Mouse (Mus musculus) stomach, embryonic 16.5 days (tissue): ENCODE data around the gene Olfr1123. TPM values are rescaled to one million over a fixed set of nuclear protein-coding genes. Genes with fewer than 3 reads are reported as not detected.
"Not testable (repeated sequence)": the region's sequence is repeated elsewhere in the genome, so short reads cannot be mapped to it uniquely, and the experiment has no call there.

Experiments used
- ATAC-seq: fragments of 200-750 bp; cut with Nextera tagmentation; 2 replicates; pipeline ENCODE4 v1.8.0; 2017; ENCODE audit warnings: moderate number of reproducible peaks, moderate TSS enrichment; ENCODE audit not compliant: insufficient read depth, low FRiP score
- H3K27ac ChIP-seq: fragments of 300-500 bp; sonication (generic); 2 replicates; pipeline ENCODE4 v1.5.1; 2014; ENCODE audit warnings: low read length
- H3K27me3 ChIP-seq: fragments of 300-500 bp; sonication (generic); 2 replicates; pipeline ENCODE4 v1.6.1; 2014; ENCODE audit warnings: low read length, control low read depth, mixed read lengths; ENCODE audit not compliant: control insufficient read depth, insufficient read depth
- H3K36me3 ChIP-seq: fragments of 300-500 bp; sonication (generic); 2 replicates; pipeline ENCODE4 v1.6.1; 2014; ENCODE audit warnings: low read length; ENCODE audit not compliant: control insufficient read depth, insufficient read depth
- H3K4me1 ChIP-seq: fragments of 300-500 bp; sonication (generic); 2 replicates; pipeline ENCODE4 v1.6.1; 2014; ENCODE audit warnings: low read length, control low read depth, mixed read lengths; ENCODE audit not compliant: control insufficient read depth, insufficient read depth
- H3K4me2 ChIP-seq: fragments of 300-500 bp; sonication (generic); 2 replicates; pipeline ENCODE4 v1.6.1; 2014; ENCODE audit warnings: low read depth, low read length, mixed read lengths
- H3K4me3 ChIP-seq: fragments of 300-500 bp; sonication (generic); replicated peaks from 2 replicates; pipeline ENCODE4 v1.5.1; 2014; ENCODE audit warnings: mild to moderate bottlenecking, low read length
- H3K9ac ChIP-seq: fragments of 300-500 bp; sonication (generic); 2 replicates; pipeline ENCODE4 v1.6.1; 2014; ENCODE audit warnings: low read length
- H3K9me3 ChIP-seq: fragments of 300-500 bp; sonication (generic); replicated peaks from 2 replicates; pipeline ENCODE4 v1.6.1; 2016; ENCODE audit warnings: low read length, control low read depth; ENCODE audit not compliant: control insufficient read depth
- WGBS: fragments of 180-500 bp; shearing (Covaris S2); extraction: QIAGEN DNeasy Blood & Tissue Kit; methylation state at CpG from one replicate; pipeline ENCODE4 v1.1.7; 2014; 5-methylcytosine and 5-hydroxymethylcytosine counted together
- polyA plus RNA-seq: library from polyadenylated mRNA; unstranded; fragments of >200 nt; fragmentation: Nextera tagmentation; extraction: Ambion mirVana; gene quantifications from 2 replicates; pipeline ENCODE4 v1.2.1, GENCODE M21; 2015

Gene Olfr1123
- polyA plus RNA-seq, result not detected in 2 replicates

DNA sequence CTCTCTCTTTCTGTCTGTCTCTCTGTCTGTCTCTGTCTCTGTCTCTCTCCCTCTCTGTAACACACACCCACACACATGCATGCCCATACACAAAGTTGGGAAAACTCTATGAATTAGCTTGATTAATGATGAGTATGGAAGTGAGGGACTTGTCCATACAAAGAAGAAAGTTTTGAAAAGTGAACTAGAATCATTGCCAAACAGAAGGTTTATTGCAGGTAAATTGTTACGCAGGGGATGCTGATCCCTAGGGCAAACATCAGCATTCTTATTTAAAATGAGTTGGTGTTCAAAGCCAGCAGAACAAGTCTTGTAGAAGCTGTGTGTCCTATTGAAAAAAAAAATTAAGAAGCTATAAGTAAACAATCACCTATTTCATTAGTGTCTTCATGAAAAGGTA is at the start of gene Olfr1123:
Olfr1123 (plus strand) TSS at position 301 of the 400 bp plus-strand sequence.
- Histone ChIP-seq H3K36me3 (no peaks in the 10 kb centered on the region), H3K27me3 (no peaks in the 10 kb centered on the region), H3K4me2 (no peak within 1 kb of the TSS), H3K9me3 (no peaks in the 10 kb centered on the region), H3K9ac (no peak within 1 kb of the TSS), H3K4me1 (no peaks in the 10 kb centered on the region), H3K4me3 (no peak within 1 kb of the TSS), H3K27ac (no peak within 1 kb of the TSS)
- WGBS, result 63% methylated on average over 1 of the region's 1 CpGs
- ATAC-seq, result no peak

GRCm38 (mm10) chr2:87369595-87369994 is 46.8 kb upstream of the Olfr1123 start, which contains the start of gene Olfr1121:
TSS of gene Olfr1121 (plus strand) at chr2:87369895.
- ATAC-seq, result no peak
- Histone ChIP-seq H3K27ac (no peak within 1 kb of the TSS), H3K4me3 (no peak within 1 kb of the TSS), H3K9me3 (no peaks in the 10 kb centered on the region), H3K9ac (no peak within 1 kb of the TSS), H3K4me1 (no peaks in the 10 kb centered on the region), H3K27me3 (no peaks in the 10 kb centered on the region), H3K4me2 (no peak within 1 kb of the TSS), H3K36me3 (no peaks in the 10 kb centered on the region)
- WGBS, result 34% methylated on average over 1 of the region's 1 CpGs

DNA sequence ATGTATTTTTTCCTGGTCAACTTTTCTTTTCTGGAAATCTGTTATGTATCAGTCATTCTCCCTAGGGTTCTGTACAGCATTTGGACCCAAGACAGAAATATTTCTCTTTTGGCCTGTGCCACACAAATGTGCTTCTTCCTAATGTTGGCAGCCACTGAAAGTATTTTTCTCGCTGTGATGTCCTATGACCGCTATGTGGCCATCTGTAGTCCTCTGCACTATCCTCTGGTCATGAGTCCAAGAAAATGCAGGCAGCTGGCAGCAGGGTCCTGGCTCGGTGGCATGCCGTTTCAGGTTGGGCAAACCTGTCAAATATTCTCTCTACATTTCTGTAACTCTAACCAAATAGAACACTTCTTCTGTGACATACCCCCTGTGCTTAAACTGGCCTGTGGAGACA is 44.7 kb upstream of the Olfr1123 start:
- H3K4me2 ChIP-seq, result no peak overlapping the region
- no peak overlapping the region for H3K9ac ChIP-seq
- H3K27me3 ChIP-seq, result no peaks in the 10 kb centered on the region
- H3K27ac ChIP-seq, result no peak overlapping the region
- H3K9me3 ChIP-seq, result no peaks in the 10 kb centered on the region
- no peak overlapping the region for H3K4me3 ChIP-seq
- ATAC-seq, result no peak
- no peaks in the 10 kb centered on the region for H3K36me3 ChIP-seq
- H3K4me1 ChIP-seq, result no peaks in the 10 kb centered on the region
- 84% methylated on average over 4 of the region's 4 CpGs for WGBS

DNA sequence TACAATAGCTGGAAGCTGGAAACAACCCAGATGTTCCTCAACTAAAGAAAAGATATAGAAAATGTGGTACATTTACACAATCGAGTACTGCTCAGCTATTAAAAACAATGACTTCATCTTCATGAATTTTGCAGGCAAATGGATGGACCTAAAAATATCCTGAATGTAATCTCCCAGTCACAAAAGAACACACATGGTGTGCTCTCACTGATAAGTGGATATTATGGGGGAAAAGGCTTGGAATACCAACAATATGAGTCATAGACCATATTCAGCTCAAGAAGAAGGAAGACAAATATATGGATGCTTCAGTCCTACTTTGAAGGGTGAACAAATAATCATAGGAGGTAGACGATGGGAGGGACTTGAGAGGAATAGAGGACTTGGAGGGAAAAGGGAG is 32.5 kb upstream of the Olfr1123 start:
- H3K4me1 ChIP-seq, result no peaks in the 10 kb centered on the region
- no peaks in the 10 kb centered on the region for H3K9me3 ChIP-seq
- 73% methylated on average over 2 of the region's 2 CpGs for WGBS
- no peak for ATAC-seq
- no peak overlapping the region for H3K9ac ChIP-seq
- H3K27me3 ChIP-seq, result no peaks in the 10 kb centered on the region
- H3K27ac ChIP-seq, result no peak overlapping the region
- no peak overlapping the region for H3K4me3 ChIP-seq
- H3K36me3 ChIP-seq, result no peaks in the 10 kb centered on the region
- no peak overlapping the region for H3K4me2 ChIP-seq

DNA sequence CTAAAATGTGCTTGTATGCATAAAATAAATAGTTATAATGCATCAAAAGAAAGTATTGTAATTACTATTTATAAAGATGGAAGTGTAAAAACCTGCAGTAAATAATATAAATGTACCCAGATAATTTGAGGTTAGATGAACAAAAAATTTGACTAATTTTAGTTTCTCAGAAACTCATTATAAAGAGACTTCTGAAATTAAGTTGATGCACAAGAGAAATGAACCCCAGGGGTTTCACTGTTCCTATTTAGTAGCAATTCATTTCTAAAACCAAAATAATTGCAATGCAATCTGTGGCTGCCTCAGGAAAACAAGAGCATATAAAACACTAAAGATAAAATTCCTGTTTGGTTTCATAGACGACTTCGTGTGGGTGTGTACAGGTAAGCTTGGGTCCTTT is 30.9 kb upstream of the Olfr1123 start, which contains the start of gene Olfr1122:
Olfr1122 (plus strand) TSS at position 301 of the 400 bp plus-strand sequence.
- Histone ChIP-seq H3K4me1 (no peaks in the 10 kb centered on the region), H3K9ac (no peak within 1 kb of the TSS), H3K27me3 (no peaks in the 10 kb centered on the region), H3K36me3 (no peaks in the 10 kb centered on the region), H3K27ac (no peak within 1 kb of the TSS), H3K9me3 (no peaks in the 10 kb centered on the region), H3K4me3 (no peak within 1 kb of the TSS), H3K4me2 (no peak within 1 kb of the TSS)
- no peak for ATAC-seq
- WGBS, result 71% methylated on average over 2 of the region's 2 CpGs

- not testable (repeated sequence) for H3K36me3 ChIP-seq, H3K4me3 ChIP-seq, H3K4me2 ChIP-seq, H3K27ac ChIP-seq, H3K9ac ChIP-seq, H3K4me1 ChIP-seq, ATAC-seq, H3K27me3 ChIP-seq, H3K9me3 ChIP-seq
- WGBS, result 93% methylated on average over 5 of the region's 5 CpGs
Measured at GRCm38 (mm10) chr2:87393605-87394004, 22.8 kb upstream of the Olfr1123 start.

- WGBS, result 75% methylated on average over 7 of the region's 7 CpGs
- H3K9ac ChIP-seq, H3K27ac ChIP-seq, ATAC-seq, H3K4me3 ChIP-seq, H3K27me3 ChIP-seq, H3K4me1 ChIP-seq, H3K36me3 ChIP-seq, H3K9me3 ChIP-seq, H3K4me2 ChIP-seq: not testable (repeated sequence)
Measured at GRCm38 (mm10) chr2:87394686-87395085, 21.7 kb upstream of the Olfr1123 start.

GRCm38 (mm10) chr2:87429975-87430374 is 13.5 kb downstream of the Olfr1123 start, which contains the start of gene Olfr1124:
TSS of gene Olfr1124 (plus strand) at chr2:87430275.
- H3K27ac ChIP-seq, result no peak within 1 kb of the TSS
- no peaks in the 10 kb centered on the region for H3K9me3 ChIP-seq
- no peak within 1 kb of the TSS for H3K4me2 ChIP-seq
- no peaks in the 10 kb centered on the region for H3K36me3 ChIP-seq
- no peaks in the 10 kb centered on the region for H3K4me1 ChIP-seq
- no peak within 1 kb of the TSS for H3K9ac ChIP-seq
- H3K27me3 ChIP-seq, result no peaks in the 10 kb centered on the region
- H3K4me3 ChIP-seq, result no peak within 1 kb of the TSS
- 98% methylated on average over 1 of the region's 1 CpGs for WGBS
- no peak for ATAC-seq

- Histone ChIP-seq H3K27me3 (no peaks in the 10 kb centered on the region), H3K4me1 (no peaks in the 10 kb centered on the region), H3K4me2 (no peak overlapping the region), H3K9me3 (no peaks in the 10 kb centered on the region), H3K4me3 (no peak overlapping the region), H3K9ac (no peak overlapping the region), H3K27ac (no peak overlapping the region), H3K36me3 (no peaks in the 10 kb centered on the region)
- WGBS, result 85% methylated on average over 16 of the region's 16 CpGs
- no peak for ATAC-seq
Measured at GRCm38 (mm10) chr2:87437731-87438130, 21.3 kb downstream of the Olfr1123 start.

- no peaks in the 10 kb centered on the region for H3K36me3 ChIP-seq
- H3K27me3 ChIP-seq, result no peaks in the 10 kb centered on the region
- no peak within 1 kb of the TSS for H3K4me3 ChIP-seq
- no peaks in the 10 kb centered on the region for H3K4me1 ChIP-seq
- no peak within 1 kb of the TSS for H3K9ac ChIP-seq
- no peak for ATAC-seq
- no peak within 1 kb of the TSS for H3K4me2 ChIP-seq
- H3K27ac ChIP-seq, result no peak within 1 kb of the TSS
- no peaks in the 10 kb centered on the region for H3K9me3 ChIP-seq
Measured at GRCm38 (mm10) chr2:87453662-87454061, 37.2 kb downstream of the Olfr1123 start, which contains the start of gene Olfr1126. TSS of gene Olfr1126 (plus strand) at chr2:87453962.
